Mouse (Mus musculus) kidney, postnatal 10 days (tissue): ENCODE results near the gene Tgfbrap1.
"Not testable (repeated sequence)": the region's sequence is repeated elsewhere in the genome, so short reads cannot be mapped to it uniquely, and the experiment has no call there.

ENCODE experiments used
- DNase-seq: peaks from one replicate; pipeline ENCODE4 v3.0.0; 2021; ENCODE audit warnings: mixed read lengths

Gene Tgfbrap1

DNA sequence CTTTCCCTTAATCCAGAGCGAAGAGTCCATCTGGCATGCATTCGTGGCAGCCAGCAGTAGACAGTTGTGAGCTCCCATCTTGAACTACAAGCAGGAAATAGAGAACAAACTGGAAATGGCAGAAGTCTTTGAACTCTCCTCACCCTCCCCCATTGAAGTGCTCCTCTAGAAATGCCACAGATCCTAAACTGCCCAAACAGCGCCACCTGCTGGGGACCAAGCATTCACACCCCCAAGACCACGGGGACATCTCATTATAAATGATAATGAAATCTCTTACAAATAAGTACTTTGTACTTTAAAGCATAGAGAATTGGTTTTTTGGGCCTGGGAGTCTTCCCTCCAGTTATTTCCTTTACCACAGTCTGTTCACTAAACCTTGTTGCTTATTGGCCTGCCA, 12.1 kb upstream of the Tgfbrap1 start:
- DNase-seq = peak; percentile 77

DNA sequence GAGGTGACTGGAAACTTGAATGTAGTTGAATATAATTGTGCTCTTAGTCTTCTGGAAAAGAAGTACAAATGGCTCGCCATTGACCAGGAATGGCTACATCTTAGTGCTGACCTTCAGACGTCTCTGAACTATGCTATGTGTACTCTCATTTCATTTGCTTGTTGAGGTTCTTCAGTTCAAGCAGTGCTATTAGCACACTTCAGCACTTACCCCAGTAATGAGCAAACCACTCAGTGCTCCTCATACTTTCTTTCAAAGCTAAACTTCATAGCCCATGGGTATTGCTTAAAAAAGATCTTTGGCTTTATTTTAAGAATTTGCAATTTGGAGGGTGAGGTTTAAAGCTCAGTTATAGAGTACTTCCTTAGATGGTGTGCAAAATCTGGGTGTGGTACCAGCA, 10.3 kb upstream of the Tgfbrap1 start:
- DNase-seq = no peak

DNA sequence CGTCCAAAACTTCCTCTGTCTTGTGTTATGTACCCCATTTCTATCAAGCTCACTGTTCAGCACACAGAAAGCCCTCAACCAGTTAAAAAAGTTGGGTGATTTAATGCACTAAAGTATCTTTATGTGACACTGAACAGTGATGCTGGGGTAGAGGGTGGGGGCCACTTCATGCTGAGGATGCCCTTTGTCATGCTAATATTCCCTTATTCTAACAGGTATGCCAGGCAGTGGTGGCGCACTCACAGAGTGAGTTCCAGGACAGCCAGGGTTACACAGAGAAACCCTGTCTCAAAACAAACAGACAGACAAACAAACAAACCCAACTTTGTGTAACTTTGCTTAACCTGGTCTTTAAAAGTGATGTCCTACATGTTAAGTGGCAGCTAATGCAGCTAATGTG, 4.2 kb downstream of the Tgfbrap1 start:
- DNase-seq = no peak

DNA sequence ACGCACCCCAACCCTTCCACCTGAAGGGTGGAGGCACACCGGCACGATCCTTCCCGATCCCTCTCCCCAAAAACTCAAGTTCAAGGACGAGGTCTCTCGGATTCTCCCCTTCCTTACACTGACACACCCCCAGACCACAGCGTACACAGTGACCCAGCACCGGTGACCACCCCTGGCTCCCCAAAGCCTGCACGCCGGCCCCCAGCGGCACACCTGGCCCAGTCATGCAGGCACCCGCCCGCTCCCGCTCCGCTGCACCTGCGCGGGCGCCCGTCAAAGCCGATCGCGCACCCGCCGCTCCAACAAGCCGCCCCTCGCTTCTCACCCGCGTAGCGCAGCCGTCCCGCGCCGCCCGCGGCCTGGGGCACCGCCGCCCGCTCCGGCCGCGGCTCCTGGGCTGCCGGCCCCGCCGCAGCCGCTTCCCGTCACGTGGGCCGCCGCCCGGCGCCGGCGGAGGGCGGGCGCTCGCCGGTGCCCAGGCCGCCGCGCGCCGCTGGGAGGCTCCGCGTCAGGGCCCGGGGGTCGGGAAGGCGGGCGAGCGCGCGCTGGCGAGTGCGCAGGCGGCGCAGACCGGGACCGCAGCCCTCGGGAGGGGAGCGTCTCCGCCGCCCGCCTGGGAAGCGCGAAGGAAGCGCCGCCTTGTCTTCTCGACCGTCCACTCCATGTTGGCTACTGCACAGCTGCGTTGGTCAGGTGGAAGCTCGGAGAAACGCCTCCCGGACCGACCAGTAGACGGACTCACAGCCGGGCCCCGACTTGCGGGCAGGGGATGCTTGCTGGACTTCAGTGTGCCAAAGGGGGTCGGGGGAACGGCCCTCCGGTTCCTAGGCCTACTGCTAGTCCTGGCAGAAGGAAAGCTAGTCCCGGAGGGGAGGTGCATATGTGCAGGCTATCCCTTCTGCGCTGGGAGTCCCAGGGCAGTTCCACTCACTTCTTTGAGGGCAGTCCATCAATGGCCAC, 6.1 kb downstream of the Tgfbrap1 start:
- peak; percentile 78 for DNase-seq

DNA sequence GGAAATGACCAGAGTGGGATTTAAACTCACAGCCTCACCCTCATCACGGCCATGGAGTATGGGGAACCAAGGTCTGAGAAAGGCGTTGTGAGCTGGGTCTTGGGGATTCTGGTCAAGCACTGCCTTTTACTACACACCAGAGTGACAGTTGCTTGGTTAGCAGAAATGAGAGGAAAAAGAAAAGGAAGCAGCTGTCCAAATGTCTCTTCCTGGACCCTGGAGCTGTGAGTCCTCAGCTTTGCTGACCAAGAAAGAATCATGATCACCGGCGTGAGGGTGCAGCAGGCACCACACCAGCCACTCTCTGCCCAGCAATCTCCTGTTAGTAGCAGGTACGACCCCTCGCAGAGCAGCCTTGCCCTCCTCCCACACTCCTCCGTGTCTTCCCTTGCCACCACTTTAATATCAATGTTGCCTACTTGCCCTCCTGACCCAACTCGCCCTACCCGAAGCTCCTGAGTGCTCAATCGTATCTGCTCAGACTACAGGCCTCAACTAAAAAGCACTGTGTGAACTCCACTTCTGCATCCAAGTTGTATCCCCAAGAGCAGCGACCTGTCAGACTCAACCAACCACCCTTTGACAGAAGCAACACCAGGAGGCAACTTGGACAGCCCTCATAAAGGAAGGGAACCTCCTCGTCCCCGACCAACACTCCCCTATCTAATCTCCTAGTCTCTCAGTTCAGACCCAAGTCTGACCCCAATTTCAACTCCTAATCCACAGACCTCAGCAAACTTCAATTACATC, 7.0 kb downstream of the Tgfbrap1 start:
- DNase-seq = no peak

DNA sequence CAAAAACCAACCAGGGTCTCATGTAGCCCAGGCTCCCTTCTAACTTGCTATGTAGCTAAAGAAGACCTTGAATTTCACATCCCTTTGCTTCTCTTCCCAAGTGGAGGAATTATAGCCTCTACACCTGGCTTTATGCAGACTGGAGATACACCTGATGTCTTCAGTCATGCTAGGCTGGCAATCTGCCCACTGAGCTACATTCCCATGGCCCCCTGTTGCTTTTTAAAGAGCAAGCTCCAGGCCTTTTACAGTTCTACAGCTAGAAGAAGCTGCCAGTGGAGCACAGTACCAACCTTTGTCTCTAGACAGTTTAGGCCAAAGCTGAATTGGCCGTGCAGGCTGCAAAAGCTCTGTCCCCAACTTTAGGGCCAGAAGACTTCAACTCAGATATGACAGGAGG, 8.0 kb downstream of the Tgfbrap1 start:
- peak; percentile 20 for DNase-seq

DNA sequence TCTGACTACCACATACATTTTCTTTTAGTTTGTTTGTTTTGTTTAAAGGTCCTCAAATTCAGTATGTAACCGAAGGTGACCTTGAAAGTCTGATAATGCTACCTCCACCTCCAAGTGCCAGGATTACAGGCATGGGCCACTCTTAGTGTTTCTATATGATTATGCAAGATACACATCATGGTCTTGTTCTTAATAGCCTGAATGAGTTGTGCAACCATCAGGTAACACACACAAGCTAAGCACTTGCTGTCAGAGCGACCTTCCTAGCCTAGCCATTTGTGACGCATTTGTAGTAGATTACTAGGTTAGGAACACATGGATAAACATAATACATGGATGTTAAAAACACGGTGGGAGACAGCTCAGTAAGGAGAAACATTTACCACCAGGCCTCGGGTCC, 15.5 kb downstream of the Tgfbrap1 start:
- DNase-seq = no peak

DNA sequence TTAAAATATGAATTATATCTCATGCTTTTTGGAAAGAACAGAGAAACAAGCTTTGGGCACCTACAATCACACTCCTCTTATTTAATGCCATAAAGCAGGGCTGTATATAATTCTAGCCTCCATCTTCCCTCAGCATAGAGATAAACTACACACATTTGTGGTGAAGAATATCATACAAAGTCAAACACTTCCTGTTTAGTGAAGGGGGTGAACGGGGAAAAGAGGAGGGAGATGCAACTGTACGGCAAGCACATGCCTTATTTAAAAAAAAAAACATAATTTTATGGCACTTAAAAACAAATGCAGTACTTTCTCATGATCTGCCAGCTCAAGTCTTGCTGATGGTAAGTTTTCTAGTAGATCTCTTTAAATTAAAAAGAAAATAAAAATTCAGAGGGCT, 20.3 kb downstream of the Tgfbrap1 start:
- DNase-seq = no peak

DNA sequence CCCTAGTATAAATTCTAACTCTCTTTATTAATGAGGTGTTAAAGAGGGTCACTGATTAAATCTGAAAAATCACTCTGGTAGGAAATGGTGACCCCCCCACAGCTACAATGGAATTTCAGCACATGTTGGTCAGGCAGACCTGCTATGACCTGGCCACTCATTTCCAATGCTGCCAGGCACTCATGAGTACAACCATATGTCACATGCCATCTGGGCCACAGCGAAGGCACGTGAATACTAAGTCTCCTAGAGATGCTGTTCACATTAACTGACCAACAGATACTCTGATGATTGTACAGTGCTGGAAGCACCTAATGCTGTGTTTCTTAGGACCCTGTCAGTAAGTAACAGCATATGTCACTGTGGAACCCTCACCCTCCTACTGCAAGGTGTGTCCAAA, 23.6 kb downstream of the Tgfbrap1 start:
- DNase-seq = no peak

DNA sequence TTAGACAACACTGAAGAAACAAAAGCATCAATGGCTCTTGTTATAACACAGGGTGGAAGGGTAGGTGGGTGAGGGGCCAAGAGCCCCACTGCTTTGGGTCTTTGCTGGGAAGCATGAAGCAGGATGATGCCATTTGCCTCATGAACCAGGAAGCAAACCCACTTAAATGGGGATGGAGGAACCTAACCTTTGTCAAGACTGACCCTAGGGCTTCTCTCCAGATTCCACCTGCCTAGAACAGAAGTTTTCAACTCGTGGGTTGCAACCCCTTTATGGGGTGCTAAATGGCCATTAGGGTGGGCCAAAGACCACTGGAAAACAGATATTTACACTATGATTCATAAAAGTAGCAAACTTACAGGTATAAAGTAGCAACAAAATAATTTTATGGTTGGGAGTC, 25.9 kb downstream of the Tgfbrap1 start:
- DNase-seq = no peak

DNA sequence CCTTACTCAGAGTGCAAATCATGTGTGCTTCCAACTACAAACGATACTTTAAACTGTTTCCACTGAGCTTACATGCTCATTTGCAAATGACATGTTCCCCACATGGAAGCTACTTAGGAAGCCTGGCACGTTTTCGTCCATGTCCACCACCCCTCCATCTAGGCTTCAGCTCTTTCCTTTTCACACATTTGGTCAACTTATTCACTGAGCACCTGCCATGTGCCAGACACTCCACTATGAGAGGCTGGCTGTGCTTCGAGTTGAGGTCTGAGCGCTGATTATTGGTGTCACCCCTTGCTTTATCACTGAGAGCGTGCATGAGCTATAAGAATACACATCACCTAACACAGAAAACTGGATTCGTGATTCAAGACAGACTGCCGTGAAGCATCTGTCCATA, 26.4 kb downstream of the Tgfbrap1 start:
- DNase-seq = no peak

DNA sequence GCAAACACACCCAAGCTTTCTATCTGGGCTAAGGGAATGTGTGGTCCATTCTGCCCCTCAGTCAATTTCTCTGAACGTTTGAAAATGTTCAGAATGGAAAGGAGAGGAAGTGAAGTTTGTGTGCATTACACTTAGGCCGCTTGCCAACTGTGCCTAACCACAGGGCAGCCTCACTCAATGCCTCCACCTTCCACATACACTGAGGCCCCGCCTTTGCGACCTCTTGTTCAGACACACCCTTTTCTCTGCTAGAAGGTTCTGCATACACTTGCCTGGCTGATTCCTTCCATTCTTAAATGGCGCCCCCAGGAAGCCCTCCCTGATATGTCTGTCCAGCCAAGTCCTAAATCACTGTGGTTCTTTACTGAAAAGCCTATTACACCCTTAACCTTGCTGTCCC, 27.7 kb downstream of the Tgfbrap1 start:
- no peak for DNase-seq

DNA sequence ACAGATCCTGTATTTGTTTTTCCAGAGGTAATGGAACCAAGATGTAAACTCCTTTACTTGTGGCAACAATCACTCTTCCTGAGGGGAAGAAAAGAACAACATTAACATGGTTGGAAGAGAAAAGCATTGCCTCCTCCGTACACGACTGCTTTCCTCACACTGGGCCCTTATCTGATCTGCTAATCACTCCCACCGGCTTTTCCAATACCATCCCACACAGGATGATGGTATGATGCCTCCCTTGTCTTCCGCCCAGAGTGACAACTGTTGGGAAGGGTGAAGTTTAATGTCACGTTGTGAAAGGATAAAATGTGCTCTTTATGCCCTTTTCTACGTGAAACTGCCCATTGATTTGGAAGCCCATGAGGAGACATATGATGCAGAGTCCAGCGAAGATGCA, 30.9 kb downstream of the Tgfbrap1 start:
- no peak for DNase-seq

DNA sequence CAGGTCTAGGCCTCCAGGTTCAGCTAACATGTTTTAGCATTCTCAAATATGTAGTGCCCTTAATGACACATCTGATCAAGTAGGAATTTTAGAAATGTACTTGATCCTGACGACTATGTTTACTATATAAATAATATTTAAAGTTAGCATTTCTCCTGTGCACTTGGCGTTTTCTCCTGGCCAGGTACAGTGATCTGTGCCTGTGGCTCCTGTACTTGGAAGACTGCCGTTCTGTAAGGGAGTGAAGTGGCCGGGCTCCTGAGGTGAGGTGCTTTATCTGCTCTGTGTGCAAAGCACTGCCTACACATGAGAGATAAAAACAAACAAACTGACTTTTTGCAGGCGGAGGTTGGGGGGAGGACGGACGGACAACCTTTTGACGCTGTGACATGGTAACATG, 31.9 kb downstream of the Tgfbrap1 start:
- no peak for DNase-seq

DNA sequence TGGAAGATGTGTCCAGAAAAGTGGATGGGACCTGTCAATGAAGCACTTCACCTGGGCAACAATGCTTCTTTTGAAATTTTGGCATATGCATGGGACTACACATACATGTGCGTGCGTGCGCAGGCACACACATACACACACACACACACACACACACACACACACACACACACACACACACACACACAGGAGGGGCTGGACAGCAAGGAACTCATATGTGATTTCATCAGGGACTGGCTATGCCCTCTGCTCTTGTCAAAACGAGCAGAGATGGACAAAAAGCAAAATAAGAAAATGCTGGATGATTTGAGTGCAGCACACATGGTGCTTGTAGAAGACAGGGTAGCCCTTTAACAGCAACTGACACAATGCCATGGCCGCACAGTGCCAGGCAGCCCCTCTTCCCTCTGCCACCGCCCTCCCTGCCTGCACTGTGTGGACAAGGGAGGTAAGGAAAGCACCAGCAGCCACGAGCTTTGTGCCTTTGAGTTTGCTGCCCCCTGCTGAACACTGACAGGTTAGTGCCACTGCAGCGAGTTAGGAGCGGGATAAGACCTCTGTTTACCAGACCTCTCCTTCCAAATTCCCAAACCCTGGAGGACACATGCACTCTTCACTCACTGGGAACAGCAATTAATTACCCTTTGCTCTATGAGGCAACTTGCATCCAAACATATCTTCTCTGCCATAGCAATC, 32.7 kb downstream of the Tgfbrap1 start:
- DNase-seq = peak; percentile 84

DNA sequence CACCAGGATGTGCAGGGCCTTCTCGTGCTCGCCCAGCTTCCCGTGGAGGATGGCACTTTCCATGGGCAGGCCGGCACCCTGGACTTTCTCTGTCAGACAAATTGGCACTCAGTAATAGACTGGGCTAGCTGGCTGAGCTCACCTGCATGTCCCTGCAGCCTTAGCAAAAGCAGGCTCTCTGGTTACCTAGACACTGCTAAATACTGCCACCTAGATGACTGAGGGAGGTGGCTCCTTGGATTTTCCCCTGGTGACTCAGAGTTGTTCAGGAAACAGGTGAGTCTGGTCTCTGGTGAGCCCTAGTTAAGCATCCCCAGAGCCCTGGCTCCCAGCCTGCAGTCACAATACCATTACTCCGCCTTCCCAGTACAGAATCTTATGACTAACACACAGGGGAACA, 46.5 kb downstream of the Tgfbrap1 start:
- peak; percentile 12 for DNase-seq

DNA sequence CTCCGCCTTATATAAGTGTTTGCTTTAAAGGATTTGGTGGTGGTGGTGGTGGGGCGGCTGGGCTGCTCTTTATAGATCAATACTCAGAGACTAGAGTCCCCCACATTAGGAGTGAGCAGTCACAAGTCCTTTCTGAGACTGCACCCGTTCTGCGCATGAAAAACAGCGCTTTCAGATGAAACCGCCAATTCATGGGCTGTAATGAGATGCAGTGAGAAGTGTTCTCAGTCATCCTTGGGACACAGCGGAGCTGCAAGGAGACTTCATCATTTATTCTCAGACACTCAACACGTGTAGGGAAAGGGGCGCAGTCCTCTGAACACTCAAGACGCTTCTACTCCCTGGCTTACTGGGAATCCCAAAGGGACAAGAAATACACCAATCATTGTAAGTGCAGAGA, 50.6 kb downstream of the Tgfbrap1 start:
- no peak for DNase-seq

DNA sequence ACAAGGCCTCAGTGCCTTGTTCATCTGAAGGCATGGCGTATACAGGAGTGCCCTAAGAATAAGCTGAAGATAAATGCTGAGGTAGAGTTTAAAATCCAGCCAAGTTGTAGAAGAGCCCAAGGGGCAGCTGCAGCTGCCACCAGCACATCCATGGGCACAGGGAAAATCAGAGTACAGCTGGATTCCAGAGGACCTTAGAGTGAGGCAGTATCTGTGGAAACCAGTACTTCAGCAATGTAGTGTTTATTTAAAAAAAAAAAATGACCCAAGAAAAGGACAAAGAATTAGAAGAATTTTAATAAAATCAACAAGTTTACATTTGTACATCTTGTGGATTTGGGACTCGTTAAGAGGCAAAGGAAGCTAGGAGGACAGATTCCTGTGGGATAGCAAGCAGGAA, 51.4 kb downstream of the Tgfbrap1 start:
- no peak for DNase-seq

DNA sequence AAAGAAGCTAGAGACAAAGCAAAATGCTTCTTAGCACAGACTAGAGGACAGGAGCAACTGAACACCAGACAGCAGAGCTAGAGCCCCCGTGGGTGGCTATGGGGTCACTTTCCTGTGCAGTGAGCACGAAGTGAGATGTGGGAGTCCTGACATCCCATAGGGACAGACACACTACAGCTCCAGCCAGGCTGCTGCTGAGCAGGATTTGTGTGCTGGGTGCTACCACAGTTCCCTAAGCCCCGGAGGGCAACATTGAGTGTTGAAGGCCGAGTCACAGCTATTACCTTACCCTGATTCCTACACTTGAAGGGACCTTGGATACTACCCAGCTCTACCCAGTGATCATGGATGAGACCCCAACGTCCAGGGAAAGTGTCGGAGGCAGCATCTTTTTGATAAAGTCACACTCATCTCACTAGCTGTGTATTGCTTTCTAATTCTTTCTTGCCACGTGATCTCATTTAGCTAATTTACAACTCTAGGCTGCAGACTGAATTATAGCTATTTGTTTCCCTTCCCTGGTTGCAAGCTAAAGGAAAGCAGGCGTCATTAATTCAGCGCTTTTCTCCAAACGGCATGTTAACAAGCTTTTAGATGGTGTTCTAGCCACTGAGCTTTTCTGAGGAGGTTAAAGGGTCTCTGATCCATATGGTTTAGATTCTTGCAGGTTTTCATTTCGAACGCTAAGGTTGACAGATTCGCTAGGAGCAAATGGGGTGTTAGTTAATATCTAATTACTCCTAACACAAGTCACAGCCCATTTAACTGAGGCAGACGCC, 53.0 kb downstream of the Tgfbrap1 start:
- no peak for DNase-seq

DNA sequence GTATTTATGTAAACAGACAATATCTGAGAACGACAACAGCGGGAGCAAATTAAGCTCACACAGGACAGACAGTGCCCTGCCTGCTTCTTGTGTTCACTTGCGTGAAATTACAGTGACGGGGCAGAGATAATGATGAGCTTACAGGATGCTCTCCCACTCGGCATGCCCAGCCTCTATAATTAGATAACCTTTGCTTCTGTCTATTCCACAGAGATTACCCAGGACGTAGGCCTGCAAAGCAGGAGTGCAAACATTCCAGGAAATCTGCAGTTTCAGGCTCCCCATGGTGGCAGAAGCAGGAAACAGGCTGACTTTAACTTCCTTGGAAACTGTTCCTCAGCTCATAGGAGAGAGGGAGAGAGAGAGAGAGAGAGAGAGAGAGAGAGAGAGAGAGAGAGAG, 56.2 kb downstream of the Tgfbrap1 start:
- DNase-seq = no peak

DNA sequence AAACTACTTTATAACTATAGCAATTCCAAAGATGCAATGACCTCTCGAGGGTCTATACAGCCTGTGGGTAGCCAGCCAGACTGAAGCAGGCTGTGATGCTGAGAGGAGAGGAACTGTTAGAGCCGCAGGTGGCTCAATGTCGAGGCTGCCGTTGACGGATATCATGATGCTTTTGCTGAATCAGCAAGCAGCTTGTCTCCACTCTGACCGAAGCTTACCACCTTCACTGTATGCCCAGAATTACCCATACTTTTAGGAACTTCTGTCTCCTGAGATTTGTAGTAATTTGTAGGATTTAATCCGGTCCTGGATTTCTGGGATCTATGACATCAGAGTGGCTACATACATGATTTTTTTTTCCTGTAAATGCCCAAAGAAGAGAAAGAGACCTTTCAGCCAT, 62.4 kb downstream of the Tgfbrap1 start:
- DNase-seq = no peak

DNA sequence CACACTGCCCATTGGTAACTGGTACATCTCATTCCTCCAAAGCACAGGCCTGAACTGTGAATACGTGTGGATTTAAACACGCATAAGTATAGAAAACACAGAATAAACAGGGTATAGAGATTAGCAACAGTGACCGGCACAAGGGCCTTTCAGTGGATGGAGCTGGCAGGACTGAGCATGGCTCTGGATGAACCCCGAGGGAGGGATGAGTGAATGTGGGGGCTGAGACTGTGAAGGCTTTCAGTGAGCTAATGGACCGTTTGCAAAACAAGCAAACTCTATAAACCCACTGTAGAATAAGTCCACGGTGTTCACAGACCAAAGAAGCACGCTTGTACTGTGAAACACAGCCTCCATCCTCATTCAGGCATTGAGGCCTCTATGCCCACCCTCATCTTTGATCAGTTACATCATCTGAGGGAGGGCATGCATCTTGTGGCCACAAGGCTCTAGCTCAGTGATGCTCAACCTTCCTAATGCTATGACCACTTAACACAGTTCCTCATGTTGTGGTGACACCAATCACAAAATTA, 83.2 kb downstream of the Tgfbrap1 start:
- not testable (repeated sequence) for DNase-seq
